Mouse (Mus musculus) urinary bladder, adult 18-20 months (tissue): ENCODE results near the gene Cldn7.
A peak's percentile ranks its signal among the peaks of the same experiment; 100 is the strongest.
"Not testable (repeated sequence)": the region's sequence is repeated elsewhere in the genome, so short reads cannot be mapped to it uniquely, and the experiment has no call there.

Experiments
- DNase-seq, 2 experiments: peaks; one replicate each; pipeline ENCODE4 v3.0.0; 2022; ENCODE audit warnings: low spot score in 2 of 2, mixed read lengths in 2 of 2

The Cldn7 gene

DNA sequence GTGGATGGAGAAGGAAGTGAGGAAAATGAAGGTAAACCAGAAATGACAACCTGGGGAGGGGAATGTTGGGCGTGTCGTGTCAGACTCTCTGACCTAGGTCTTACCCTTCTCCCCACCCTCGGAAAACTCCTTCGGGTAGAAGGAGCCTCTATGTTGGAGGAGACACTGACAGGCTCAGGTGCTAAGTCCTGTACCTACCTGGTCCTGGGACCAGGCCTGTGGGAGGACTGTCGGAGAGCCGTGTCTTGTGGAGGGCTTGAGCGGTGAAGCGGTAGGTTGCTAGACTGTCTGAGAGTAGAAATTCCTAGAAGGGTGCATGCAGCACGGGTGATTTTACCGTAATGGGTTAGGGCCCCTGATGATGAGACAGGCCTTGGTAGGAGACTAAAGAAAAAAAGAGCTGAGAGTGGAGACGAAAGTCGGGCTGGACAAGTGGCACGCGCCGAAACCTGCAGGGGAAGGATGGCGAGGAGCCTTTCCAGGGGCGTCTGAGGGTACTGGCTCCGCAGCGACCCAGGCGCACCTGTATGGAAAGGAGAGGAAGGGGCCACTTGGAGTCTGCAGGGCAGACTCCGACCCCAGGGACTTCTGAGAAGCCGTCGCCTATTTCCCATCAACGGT, at the start of gene Cldn7:
Gene Cldn7 (plus strand): TSS at position 130 of the 621 bp plus-strand sequence.
- no peak for DNase-seq

DNA sequence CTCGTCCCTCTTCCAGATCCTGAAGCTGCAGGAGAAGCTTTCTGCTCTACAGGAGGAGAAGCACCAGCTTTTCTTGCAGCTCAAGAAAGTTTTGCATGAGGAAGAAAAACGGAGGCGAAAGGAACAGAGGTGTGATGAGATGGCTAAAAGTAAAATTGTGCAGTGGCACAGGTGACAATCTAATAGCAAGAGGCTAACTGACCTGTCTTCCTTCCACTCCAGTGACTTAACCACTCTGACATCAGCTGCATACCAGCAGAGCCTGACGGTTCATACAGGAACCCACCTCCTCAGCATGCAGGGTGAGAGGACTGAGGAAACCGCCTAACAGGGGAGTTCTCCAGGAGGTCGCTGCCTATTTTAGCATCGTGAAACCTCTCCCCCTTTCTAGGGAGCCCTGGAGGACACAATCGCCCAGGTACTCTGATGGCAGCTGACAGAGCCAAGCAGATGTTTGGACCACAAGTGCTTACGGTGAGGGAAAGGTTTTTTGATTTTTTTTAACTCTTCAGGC, 49.6 kb upstream of the Cldn7 start:
- DNase-seq, result no peak

- DNase-seq, result no peak
These were observed 48.6 kb upstream of the Cldn7 start for GRCm38 (mm10) chr11:69915667-69916627.

GRCm38 (mm10) chr11:69916652-69917378, 47.8 kb upstream of the Cldn7 start:
- DNase-seq, result not testable (repeated sequence)

- no peak for DNase-seq
These were observed 47.1 kb upstream of the Cldn7 start for GRCm38 (mm10) chr11:69917379-69917948.

- no peak for DNase-seq
These were observed 46.5 kb upstream of the Cldn7 start for GRCm38 (mm10) chr11:69918118-69918517.

- DNase-seq, result no peak
These were observed 45.5 kb upstream of the Cldn7 start for GRCm38 (mm10) chr11:69919053-69919452.

DNA sequence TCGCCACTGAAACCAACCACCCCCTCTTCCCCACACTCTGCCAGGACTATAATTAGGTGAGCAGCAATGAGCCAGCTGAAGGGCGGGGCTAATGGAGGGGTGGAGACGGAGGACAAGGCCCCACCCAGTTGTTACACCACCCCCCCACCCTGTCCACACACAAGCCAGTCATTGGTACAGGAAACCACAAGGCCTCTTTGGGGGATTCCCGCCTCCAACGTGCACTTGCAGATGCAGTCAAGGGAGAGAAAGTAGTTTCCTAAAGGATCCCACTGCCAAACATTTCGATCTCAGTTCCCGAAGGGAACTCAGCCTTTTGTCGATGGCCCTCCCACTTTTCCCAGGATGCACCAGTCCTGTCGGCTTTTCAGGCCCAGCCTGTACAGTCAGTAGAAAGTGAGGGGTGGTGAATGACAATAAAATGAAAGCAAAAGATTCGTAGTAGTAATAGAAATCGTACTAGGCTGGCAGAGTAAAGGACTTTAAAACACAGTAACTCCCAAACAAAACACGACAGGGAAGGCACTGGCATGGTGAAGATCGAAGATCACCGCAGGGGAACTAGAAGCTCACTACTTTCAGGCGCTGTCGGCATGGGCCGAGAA, 44.8 kb upstream of the Cldn7 start:
- DNase-seq, result peak; percentile 65 to 78

DNA sequence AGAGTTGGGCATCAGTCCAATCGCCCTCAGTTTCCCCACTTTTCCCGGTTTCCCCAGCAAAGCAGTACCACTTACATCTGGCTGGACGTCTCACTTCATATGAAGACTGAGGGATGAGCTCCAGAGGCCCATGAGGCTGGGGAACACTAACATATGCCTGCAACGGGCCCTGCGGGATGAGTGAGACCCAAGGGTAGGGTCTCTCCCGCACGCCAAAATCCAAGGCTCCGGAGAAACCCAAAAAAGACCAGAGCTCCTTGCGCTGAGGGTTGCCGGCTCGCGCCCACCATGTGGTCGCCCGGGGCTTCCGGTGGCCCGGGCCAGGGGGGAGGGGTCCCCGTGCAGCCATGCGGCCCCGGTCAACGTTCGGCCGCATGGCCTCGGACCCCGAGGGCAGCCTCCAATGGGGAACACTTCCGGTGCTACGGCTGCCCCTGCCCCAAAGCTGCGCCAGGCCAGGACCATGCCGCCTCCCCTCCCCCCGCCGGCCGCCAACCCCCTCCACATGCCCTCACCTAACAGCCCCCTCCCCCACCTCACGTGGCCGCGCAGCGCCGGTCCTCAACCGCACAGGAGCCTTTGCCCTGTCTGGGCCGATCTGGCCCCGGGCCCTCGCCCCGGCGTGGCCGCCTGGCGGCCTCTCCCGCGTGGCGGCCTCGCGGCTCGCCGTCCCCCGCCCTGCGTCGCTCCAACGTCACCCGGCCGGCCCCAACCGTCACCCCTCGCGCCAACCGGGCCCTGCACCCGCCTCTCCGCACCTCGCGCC, 44.1 kb upstream of the Cldn7 start:
- DNase-seq, result peak in 1 of 2 experiments; percentile 38

DNA sequence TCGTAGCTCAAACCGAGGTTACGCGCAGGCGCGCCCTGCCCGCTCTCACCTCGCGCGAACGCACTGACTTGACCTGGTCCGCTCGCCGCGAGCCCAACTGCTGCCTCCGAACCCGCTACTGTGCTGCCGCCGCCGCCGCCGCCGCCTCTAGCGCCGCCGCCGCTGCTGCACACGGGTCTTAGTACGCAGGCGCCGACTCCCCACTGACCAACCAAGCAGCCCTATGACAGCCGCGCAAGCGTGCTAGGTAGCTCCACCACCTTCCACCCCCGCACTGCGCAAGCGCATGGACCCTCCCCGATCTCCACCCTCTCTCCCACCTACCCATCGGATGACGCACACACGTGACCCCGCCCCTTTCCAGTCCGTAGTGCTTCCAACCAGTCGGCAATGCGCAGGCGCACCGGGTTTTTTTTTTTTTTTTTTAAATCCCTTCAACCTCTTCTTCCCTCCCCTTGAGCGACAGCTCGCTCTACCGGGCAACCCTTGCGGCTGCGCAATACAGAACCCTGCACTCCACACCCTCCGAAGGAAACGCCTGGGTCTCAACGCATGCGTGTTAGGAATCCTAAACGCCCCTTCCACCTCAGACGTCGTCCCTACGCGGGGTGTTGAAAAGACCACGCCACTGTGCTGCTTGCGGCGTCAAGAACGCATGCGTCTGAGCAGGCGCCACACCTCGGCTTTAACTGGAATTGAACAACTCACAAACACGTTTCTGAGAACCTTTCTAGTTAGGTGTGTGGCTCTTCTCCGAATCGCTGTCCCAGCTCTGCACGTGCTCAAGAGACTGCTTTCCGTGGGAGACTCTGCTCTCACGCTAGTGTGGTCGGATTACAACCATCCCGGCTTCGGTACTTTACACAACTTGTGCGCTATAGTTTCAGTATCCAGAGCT, 43.2 kb upstream of the Cldn7 start, which contains the start of gene Eif5a:
Gene Eif5a (minus strand): TSS at position 845 of the 898 bp plus-strand sequence.
- DNase-seq, result peak; percentile 99 to 100

DNA sequence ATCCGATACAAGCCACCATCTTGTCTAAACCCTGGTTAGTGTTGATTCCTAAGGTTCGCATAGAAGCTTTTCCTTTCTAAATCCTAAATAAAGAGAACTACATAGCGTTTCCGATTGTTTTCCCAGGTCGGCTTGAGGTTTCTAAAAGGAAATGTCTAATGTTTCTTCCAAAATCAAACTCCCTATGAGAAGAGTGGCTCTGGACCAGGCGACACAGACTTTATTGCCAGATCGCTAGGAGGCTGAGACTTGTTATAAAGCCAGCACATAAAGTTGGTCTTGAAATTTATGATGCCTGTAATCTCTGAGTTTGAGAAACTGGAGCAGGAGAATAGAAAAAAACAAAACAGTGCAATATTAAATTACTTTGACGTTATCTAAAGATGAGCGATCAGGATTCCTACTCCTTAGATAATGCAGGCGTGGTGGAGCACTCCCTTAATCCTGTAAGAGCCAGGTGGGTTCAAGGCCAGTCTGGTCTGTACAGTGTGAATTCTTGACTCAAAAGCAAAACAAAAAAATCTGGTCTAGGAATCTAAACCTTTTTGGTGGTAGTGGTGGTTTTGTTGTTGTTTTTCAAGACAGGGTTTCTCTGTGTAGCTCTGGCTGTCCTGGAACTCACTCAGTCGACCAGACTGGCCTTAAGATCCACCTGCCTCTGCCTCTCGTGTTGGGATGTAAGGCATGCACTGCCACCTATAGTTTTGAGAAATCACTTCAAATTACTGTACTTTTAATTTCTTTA, 42.4 kb upstream of the Cldn7 start:
- DNase-seq, result no peak

GRCm38 (mm10) chr11:69922796-69923195, 41.8 kb upstream of the Cldn7 start:
- no peak for DNase-seq

DNA sequence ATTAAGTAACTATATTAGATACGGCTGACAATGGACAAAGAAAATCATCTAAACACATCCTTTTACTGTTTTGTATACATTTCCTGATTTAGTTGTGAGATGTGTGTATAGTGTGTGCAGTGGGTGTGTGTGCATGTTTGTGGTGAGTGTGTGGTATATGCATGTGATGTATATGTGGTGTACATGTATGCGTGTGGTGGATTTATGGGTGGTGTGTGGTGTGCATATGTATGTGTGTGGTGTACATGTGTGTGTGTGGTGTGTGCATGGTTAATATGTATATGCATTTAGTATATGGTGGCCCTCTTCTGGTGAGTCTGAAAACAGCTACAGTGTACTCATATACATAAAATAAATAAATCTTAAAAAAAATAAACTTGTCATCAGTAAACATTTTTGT, 37.1 kb upstream of the Cldn7 start:
- DNase-seq, result no peak

DNA sequence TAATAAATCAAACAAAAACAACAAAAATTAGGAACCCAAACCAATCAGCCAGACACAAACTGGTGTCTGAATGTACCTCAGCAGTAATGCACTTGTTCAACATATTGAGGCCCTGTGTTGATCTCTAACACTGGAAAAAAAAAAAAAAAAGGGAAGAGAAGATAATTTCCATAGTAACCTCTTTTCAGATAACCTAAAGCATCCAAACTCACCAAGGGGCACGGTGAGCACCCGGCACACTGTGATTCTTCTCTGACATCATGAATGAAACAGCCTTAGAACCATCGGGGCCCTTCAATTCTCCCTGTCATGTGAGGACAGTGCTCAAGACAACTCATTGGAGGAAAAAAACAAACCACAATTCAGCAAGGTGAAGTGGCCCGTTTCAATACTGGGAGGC, 34.9 kb upstream of the Cldn7 start:
- DNase-seq, result no peak

DNA sequence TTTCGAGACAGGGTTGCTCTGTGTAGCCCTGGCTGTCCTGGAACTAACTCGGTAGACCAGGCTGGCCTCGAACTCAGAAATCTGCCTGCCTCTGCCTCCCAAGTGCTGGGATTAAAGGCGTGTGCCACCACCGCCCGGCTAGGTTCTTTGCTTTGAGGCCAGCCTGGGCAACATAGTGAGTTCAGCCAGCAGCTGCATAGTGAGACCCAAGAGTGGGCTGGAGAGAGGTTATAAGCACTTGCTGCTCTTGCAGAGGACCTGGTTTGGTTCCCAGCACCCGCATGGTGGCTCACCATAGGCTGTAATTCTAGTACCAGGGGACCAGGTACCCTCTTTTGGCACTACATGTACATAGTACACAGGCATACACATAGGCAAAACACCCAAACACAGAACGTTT, 34.4 kb upstream of the Cldn7 start:
- DNase-seq, result not testable (repeated sequence)

DNA sequence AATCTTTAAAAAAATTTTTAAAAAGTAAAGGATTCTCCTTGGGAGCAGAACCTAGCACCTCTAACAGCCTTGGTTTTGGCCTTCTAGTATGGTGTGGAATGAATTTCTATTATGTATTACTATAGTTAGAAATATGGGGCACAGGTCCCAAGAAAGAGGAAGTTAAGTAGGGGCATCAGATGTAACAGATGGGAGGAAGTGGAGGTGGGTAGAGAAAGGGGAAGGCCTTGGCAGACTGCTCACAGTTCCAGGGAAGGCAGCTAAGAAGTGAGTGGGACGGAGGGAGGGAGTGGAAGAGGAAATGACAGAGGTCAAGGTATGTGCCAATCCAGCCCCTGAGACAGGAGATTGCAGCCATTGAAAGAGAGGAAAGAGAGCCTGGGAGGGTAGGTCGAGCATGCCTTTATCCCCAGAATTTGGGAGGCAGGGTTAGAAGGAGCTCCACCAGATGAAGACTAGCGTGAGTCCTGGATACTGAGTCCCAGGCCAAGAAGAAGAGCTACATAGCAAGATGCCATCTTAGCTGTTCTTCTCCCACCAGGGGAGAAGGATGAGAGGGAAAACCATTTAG, 33.5 kb upstream of the Cldn7 start:
- no peak for DNase-seq

GRCm38 (mm10) chr11:69931769-69932168, 32.8 kb upstream of the Cldn7 start:
- DNase-seq, result no peak

GRCm38 (mm10) chr11:69932254-69932653, 32.3 kb upstream of the Cldn7 start:
- no peak for DNase-seq
